Mouse (Mus musculus) common myeloid progenitor, adult 5-6 weeks (primary cell): Measurements from ENCODE around the gene Gm6509. TPM values are rescaled to one million over a fixed set of nuclear protein-coding genes. Genes with fewer than 3 reads are reported as not detected.
"Not testable (repeated sequence)": the region's sequence is repeated elsewhere in the genome, so short reads cannot be mapped to it uniquely, and the experiment has no call there.

ENCODE experiments used
- ATAC-seq: replicated peaks from 2 replicates; pipeline ENCODE4 v1.8.0; 2016; ENCODE audit warnings: low read depth, mild to moderate bottlenecking, moderate TSS enrichment, inconsistent platforms; ENCODE audit not compliant: poor library complexity, severe bottlenecking
- total RNA-seq: library from RNA; stranded (forward); fragments of 200-1000, 187-1606 nt; gene quantifications from 2 replicates; pipeline ENCODE4 v1.2.3, GENCODE M21; 2017

The Gm6509 gene
- not detected in 2 replicates for total RNA-seq

GRCm38 (mm10) chr5:94623679-94624078 lies at the start of gene Gm6509:
TSS of gene Gm6509 (plus strand) at chr5:94623979.
- ATAC-seq, result not testable (repeated sequence)

- ATAC-seq, result not testable (repeated sequence)
Observed at GRCm38 (mm10) chr5:94616242-94616641, 7.5 kb upstream of the Gm6509 start, which contains the start of gene Gm3147. TSS of gene Gm3147 (minus strand) at chr5:94616342.

DNA sequence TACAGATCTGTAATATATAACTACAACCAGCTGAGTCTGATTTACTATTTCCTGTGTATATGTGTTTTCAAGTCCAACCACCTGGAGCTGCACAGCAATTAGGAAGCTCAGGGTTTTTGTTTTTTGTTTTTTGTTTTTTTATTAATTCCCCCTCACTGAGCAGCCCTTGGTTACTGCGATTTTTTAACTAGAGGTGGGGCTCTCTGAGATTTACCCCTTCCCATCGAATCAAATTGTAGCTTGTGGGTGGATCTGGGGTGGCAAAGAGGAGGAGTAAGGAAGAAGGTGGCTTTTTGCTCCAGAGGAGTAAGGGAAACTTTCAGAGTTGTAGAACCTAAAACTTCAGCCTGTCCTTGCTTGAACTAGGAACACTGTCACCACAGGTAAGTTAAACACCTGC lies 24.3 kb downstream of the Gm6509 start, which contains the start of gene Gm6205:
Gm6205 (plus strand) TSS at position 301 of the 400 bp plus-strand sequence.
- not testable (repeated sequence) for ATAC-seq

Other genes with a start within 250 kb of the Gm6509 start
- not detected in 2 replicates for gene Gm7682, start 178.2 kb upstream of the Gm6509 start, total RNA-seq
- gene Gm3139, start 97.7 kb upstream of the Gm6509 start, total RNA-seq, result not detected in 2 replicates
- gene Gm3147, start 7.6 kb upstream of the Gm6509 start, total RNA-seq, result not detected in 2 replicates
- gene Gm6205, start 24.4 kb downstream of the Gm6509 start, total RNA-seq, result not detected in 2 replicates
- gene Gm3183, start 241.5 kb downstream of the Gm6509 start, total RNA-seq, result not detected in 2 replicates